Mouse (Mus musculus) activated CD4-positive, CD25-positive, alpha-beta regulatory T cell (primary cell): ENCODE results near the gene Serf2. TPM values are rescaled to one million over a fixed set of nuclear protein-coding genes. Genes with fewer than 3 reads are reported as not detected.

ENCODE experiments used
- polyA plus RNA-seq, 2 experiments: library from polyadenylated mRNA; unstranded; fragments of 100-300 nt; shearing (Covaris generic); gene quantifications; one replicate each; pipeline ENCODE4 v1.2.1; 2017

The Serf2 gene
- polyA plus RNA-seq, result 100 to 1,000 TPM; 488 to 517 TPM

DNA sequence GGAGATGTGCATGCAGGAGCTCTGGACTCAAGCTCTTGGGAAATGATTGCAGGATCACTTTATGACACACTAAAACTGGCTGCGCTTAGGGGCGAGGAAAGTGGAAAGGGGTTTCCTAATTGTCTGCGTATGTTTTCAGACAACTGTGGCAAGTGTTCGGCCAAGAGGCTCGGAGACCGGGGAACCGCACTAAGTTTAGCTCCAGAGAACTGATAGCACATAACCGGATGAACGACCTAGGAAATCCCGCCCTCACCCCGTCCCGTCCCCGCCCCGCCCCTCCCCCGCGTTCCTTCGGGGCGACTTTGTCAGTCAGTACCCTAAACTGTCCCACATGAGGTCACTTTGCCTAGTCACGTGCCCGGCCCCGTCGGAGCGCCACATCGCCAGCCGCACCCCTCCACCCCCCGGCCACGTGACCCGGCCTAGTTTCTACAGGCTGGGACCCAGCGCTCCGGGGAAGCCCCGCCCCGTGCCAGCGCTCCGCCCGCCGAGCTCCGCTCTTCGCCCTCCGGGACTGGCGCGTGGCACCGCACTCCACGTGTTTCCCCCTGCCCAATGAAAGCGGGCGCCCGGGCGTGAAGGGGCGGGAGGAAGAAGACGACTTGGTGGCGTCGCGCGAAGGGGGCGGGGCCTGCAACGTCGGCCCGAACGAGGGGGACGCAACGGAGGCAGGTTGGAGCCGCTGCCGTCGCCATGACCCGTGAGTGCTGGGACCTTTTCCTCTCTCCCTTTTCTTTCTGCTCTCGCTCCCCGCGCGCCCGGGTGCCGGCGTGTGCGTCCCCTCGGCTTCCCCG lies at the start of gene Serf2:
Gene Serf2 (plus strand): TSS at position 457 of the 797 bp plus-strand sequence.

DNA sequence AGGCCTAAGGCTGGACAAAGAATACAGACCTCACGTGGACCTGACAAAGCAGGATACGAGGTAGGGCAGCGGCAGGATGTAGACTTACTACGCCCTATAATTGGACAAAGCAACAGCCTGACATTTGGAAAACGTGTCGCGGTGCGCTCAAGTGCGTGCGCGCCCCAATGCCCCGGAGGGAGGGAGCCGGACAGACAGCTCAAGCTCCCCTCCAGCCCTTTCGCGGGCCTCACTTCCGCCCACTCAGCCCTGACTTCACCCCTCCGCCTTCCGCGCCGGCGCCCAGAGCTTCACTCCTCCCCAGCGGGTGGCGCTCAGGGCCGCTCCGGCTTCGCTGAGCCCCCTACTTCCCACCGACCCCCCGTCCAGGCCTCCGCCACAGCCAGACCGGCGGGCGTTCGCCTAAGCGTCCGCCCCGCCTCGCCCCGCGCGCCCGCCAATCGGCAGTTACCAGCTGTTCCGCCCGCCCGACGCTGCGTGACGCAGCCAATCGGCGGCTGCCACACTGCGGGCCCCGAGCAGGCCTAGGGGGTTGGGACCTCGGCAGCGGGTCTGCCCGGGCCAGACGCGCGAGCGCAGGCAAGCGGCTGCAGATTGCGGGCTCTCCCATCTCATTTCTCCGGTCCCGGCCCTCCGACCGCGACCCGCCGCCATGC lies 35.5 kb upstream of the Serf2 start, which contains the start of the genes Pdia3 and Catsper2:
Gene Pdia3 (plus strand): TSS at position 389 of the 656 bp plus-strand sequence.
Gene Catsper2 (minus strand): TSS at position 406 of the 656 bp plus-strand sequence.

DNA sequence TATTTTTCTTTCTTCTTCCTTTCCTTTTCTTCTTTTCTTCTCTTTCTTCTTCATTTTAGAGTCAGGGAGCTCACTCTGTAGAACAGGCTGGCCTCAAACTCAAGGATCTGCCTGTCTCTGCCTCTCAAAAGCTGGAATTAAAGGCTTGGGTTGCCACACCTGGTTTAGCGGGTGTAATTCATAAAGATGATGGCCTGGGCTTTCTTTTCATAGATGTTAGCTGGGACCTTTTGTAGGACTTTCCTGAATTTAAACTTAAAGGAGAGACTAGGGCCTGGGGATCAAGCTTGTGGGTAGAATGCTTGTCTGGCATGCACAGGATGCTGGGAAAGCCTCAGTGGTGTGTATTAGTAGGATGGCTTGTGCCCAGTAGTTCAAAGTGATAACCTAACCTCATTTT lies 4.8 kb upstream of the Serf2 start, which contains the start of gene Ell3:
Gene Ell3 (minus strand): TSS at position 101 of the 400 bp plus-strand sequence.

GRCm38 (mm10) chr2:121452990-121453389 lies 4.0 kb downstream of the Serf2 start, which contains the start of gene Hypk:
Gene Hypk, plus strand, starts transcription at chr2:121453290.

GRCm38 (mm10) chr2:121456692-121457642 lies 8.0 kb downstream of the Serf2 start, which contains the start of gene Serinc4:
Gene Serinc4, minus strand, starts transcription at chr2:121456781.

DNA sequence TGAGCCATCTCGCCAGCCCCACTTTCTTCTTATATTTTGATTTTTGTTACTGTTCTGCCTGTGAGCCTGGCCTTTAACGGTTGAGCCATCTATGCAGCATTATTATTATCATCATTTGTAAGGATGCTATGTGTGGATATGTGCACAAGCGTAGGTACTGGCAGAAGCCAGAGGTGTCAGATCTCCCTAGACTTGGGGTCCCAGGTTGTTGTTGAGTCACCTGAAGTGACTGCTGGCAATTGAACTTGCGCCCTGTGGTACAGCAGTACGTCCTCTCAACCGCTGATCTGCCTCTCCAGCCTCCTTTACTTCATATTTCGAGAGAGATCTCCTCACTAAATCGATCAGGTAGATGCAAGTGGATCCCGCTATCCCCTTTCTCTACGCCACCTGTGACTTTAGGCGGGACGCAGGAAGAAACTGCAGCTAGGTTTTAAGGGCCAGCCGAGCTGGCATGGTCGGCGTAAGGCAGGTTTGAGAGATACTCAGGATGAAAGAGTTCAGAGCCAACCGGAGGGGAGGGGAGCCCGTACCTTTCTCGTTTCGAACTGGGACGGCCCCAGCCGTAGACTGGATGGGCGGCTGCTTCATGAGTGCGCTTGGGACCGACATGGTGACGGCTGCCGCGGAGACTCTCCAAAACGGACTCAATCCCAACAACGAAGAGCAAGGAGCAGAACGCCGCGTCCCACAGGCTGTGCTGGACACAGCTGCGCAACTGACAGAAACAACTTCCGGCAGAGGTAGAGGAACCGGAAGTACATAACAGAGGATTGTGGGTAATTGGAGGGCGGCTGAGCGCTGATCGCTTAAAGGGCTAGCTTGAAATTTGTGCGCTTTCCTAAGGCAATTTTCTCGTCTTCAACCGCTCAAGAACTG lies 24.5 kb downstream of the Serf2 start, which contains the start of gene Mfap1b:
Gene Mfap1b (minus strand): TSS at position 767 of the 879 bp plus-strand sequence.

GRCm38 (mm10) chr2:121505942-121506882 lies 57.2 kb downstream of the Serf2 start, which contains the start of the genes Mfap1a and Wdr76:
Gene Mfap1a, minus strand, starts transcription at chr2:121506665.
Gene Wdr76, plus strand, starts transcription at chr2:121506723.

Other genes with a start within 250 kb of the Serf2 start
- 10 to 100 TPM; 28.1 to 45.6 TPM for gene Trp53bp1, start 177.8 kb upstream of the Serf2 start, polyA plus RNA-seq
- gene Map1a, start 159.6 kb upstream of the Serf2 start, polyA plus RNA-seq, result under 1 TPM; 0.01 to 0.14 TPM
- 10 to 100 TPM in 1 of 2 experiments, 1 to 10 TPM in 1; 8.9 to 11.3 TPM for gene Ppip5k1, start 93.8 kb upstream of the Serf2 start, polyA plus RNA-seq
- under 1 TPM in 1 of 2 experiments, not detected in 1; 0.27 TPM for gene Ckmt1, start 91.5 kb upstream of the Serf2 start, polyA plus RNA-seq
- under 1 TPM; 0.07 to 0.12 TPM for gene Strc, start 62.0 kb upstream of the Serf2 start, polyA plus RNA-seq
- gene Pdia3, start 35.4 kb upstream of the Serf2 start, polyA plus RNA-seq, result 100 to 1,000 TPM; 589 to 791 TPM
- gene Catsper2, start 35.4 kb upstream of the Serf2 start, polyA plus RNA-seq, result 1 to 10 TPM; 2.6 to 2.8 TPM
- 1 to 10 TPM in 1 of 2 experiments, under 1 TPM in 1; 0.66 to 1.2 TPM for gene Ell3, start 4.9 kb upstream of the Serf2 start, polyA plus RNA-seq
- gene Hypk, start 4.1 kb downstream of the Serf2 start, polyA plus RNA-seq, result 100 to 1,000 TPM; 160 to 176 TPM
- 1 to 10 TPM in 1 of 2 experiments, under 1 TPM in 1; 0.33 to 1.2 TPM for gene Serinc4, start 7.6 kb downstream of the Serf2 start, polyA plus RNA-seq
- gene Mfap1b, start 24.9 kb downstream of the Serf2 start, polyA plus RNA-seq, result 10 to 100 TPM; 80.2 to 85.9 TPM
- gene Mfap1a, start 57.5 kb downstream of the Serf2 start, polyA plus RNA-seq, result 10 to 100 TPM; 29.0 to 30.1 TPM
- gene Wdr76, start 57.5 kb downstream of the Serf2 start, polyA plus RNA-seq, result 1 to 10 TPM; 7.2 to 9.3 TPM